Mouse (Mus musculus) embryonic fibroblast, embryonic 13.5 days (primary cell): ENCODE data around the gene Nepn. TPM values are rescaled to one million over a fixed set of nuclear protein-coding genes. Genes with fewer than 3 reads are reported as not detected.
A peak's percentile ranks its signal among the peaks of the same experiment; 100 is the strongest.

ENCODE experiments used
- H3K27ac ChIP-seq: 2 replicates; pipeline ENCODE4 v1.5.1; 2012; ENCODE audit warnings: low read length, control low read depth, inconsistent platforms; ENCODE audit not compliant: insufficient read depth
- H3K4me1 ChIP-seq: 2 replicates; pipeline ENCODE4 v1.6.1; 2011; ENCODE audit warnings: low read length; ENCODE audit not compliant: control insufficient read depth, insufficient read depth
- H3K4me3 ChIP-seq: 2 replicates; pipeline ENCODE4 v1.5.1; 2011; ENCODE audit warnings: mild to moderate bottlenecking, control low read depth, low read length; ENCODE audit not compliant: insufficient read depth
- CTCF ChIP-seq: IDR thresholded peaks from 2 replicates; pipeline ENCODE4 v1.5.1; 2011; ENCODE audit warnings: mild to moderate bottlenecking, control low read depth, low read length, moderate library complexity, borderline replicate concordance; ENCODE audit not compliant: insufficient read depth
- POLR2A ChIP-seq: IDR thresholded peaks from 2 replicates; pipeline ENCODE4 v1.6.1; 2011; ENCODE audit warnings: low read depth, mild to moderate bottlenecking, control low read depth, low read length, moderate library complexity
- polyA plus RNA-seq: library from polyadenylated mRNA; stranded (reverse); fragments of >200 nt; gene quantifications from 2 replicates; pipeline ENCODE4 v1.2.4, GENCODE M21; 2011; ENCODE audit warnings: low read depth; ENCODE audit not compliant: missing spikeins, insufficient read length

Gene Nepn
- polyA plus RNA-seq, 1 experiment = not detected

GRCm38 (mm10) chr10:52377813-52378212 lies 11.0 kb upstream of the Nepn start:
- Histone ChIP-seq H3K27ac (no peak overlapping the region), H3K4me1 (peaks cover under 1% of the 10 kb centered on the region; the same call in 1 of the 2 replicates), H3K4me3 (no peak overlapping the region)
- TF ChIP-seq POLR2A = no peak
- no peak for TF ChIP-seq CTCF

- peak overlapping the region; percentile 98 for H3K4me3 ChIP-seq
- peaks cover 4% of the 10 kb centered on the region; the same call in 1 of the 2 replicates for H3K4me1 ChIP-seq
- H3K27ac ChIP-seq = peak overlapping the region; percentile 20; the same call in 1 of the 2 replicates
- TF ChIP-seq POLR2A (no peak; the same call in 1 of the 2 replicates), CTCF (no peak)
Observed at GRCm38 (mm10) chr10:52381321-52381801, 7.4 kb upstream of the Nepn start.

GRCm38 (mm10) chr10:52381845-52382591 lies 6.8 kb upstream of the Nepn start, which contains the start of gene Gopc:
Gene Gopc, minus strand, starts transcription at chr10:52382124.
- peak within 1 kb of the TSS; percentile 98 for H3K4me3 ChIP-seq
- H3K27ac ChIP-seq = peak within 1 kb of the TSS; percentile 92
- peaks cover 4% of the 10 kb centered on the region; the same call in 1 of the 2 replicates for H3K4me1 ChIP-seq
- peak; percentile 82 for TF ChIP-seq POLR2A
- TF ChIP-seq CTCF = no peak

GRCm38 (mm10) chr10:52383022-52383421 lies 5.8 kb upstream of the Nepn start:
- no peak for TF ChIP-seq POLR2A
- no peak for TF ChIP-seq CTCF
- peaks cover 4% of the 10 kb centered on the region; the same call in 1 of the 2 replicates for H3K4me1 ChIP-seq
- H3K27ac ChIP-seq = peak overlapping the region; percentile 83
- H3K4me3 ChIP-seq = peak overlapping the region; percentile 67

- TF ChIP-seq CTCF = no peak
- TF ChIP-seq POLR2A = no peak
- peak overlapping the region; percentile 74; the same call in 1 of the 2 replicates for H3K27ac ChIP-seq
- 0 out of 2 replicates have a peak overlapping the region, but pooled peaks have one; percentile 67 for H3K4me3 ChIP-seq
- peaks cover 4% of the 10 kb centered on the region; the same call in 1 of the 2 replicates for H3K4me1 ChIP-seq
Observed at GRCm38 (mm10) chr10:52383522-52383921, 5.2 kb upstream of the Nepn start.

- peaks cover 4% of the 10 kb centered on the region; the same call in 1 of the 2 replicates for H3K4me1 ChIP-seq
- no peak overlapping the region for H3K4me3 ChIP-seq
- TF ChIP-seq CTCF = peak; percentile 58; the same call in 1 of the 2 replicates
- TF ChIP-seq POLR2A = no peak
- no peak overlapping the region for H3K27ac ChIP-seq
Observed at GRCm38 (mm10) chr10:52384823-52385610, 3.8 kb upstream of the Nepn start.

- TF ChIP-seq POLR2A = no peak
- no peak for TF ChIP-seq CTCF
- H3K4me1 ChIP-seq = peaks cover 4% of the 10 kb centered on the region; the same call in 1 of the 2 replicates
- no peak overlapping the region for H3K4me3 ChIP-seq
- H3K27ac ChIP-seq = no peak overlapping the region
Observed at GRCm38 (mm10) chr10:52387192-52387591, 1.6 kb upstream of the Nepn start.

- TF ChIP-seq CTCF (no peak), POLR2A (no peak)
- no peak overlapping the region for H3K4me3 ChIP-seq
- H3K27ac ChIP-seq = no peak overlapping the region
- no peaks in the 10 kb centered on the region for H3K4me1 ChIP-seq
Observed at GRCm38 (mm10) chr10:52389438-52389837, 666 bp downstream of the Nepn start.

GRCm38 (mm10) chr10:52391208-52391607 lies 2.4 kb downstream of the Nepn start:
- H3K4me1 ChIP-seq = no peaks in the 10 kb centered on the region
- no peak for TF ChIP-seq POLR2A
- TF ChIP-seq CTCF = no peak

More at GRCm38 (mm10) chr10:52391208-52391607, 2.4 kb downstream of the Nepn start:
- no peak overlapping the region for H3K4me3 ChIP-seq
- no peak overlapping the region for H3K27ac ChIP-seq
